Mouse (Mus musculus) spleen, postnatal 10 days (tissue): ENCODE results near the gene Slc41a1.

Source experiments
- DNase-seq, 2 experiments: peaks; one replicate each; pipeline ENCODE4 v3.0.0; 2021 to 2022; ENCODE audit warnings: low spot score in 2 of 2

Slc41a1 gene

DNA sequence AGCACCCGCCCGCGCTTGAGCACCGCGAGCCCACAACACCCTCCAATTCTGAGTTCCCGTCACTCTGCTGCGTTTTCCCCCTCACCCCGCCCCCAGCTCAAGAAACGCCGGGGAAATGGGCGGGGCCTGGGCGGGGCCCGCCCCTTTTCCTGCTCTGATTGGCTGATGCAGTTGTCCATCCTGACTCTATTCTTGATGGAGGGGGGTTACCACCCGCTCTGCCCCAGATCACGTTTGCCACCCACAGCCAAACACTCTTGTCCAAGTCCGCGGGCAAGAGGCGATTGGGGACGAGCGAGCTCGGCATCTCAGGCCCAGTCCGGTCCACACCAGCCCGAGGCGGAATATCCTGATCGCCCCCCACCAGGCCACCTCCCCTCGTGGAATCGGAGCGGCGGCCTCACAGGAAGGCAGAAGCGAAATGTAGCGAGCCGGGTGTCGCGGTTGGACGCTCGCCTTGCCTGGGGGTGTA lies 530 bp downstream of the Slc41a1 start:
- DNase-seq = peak; percentile 84 to 88

DNA sequence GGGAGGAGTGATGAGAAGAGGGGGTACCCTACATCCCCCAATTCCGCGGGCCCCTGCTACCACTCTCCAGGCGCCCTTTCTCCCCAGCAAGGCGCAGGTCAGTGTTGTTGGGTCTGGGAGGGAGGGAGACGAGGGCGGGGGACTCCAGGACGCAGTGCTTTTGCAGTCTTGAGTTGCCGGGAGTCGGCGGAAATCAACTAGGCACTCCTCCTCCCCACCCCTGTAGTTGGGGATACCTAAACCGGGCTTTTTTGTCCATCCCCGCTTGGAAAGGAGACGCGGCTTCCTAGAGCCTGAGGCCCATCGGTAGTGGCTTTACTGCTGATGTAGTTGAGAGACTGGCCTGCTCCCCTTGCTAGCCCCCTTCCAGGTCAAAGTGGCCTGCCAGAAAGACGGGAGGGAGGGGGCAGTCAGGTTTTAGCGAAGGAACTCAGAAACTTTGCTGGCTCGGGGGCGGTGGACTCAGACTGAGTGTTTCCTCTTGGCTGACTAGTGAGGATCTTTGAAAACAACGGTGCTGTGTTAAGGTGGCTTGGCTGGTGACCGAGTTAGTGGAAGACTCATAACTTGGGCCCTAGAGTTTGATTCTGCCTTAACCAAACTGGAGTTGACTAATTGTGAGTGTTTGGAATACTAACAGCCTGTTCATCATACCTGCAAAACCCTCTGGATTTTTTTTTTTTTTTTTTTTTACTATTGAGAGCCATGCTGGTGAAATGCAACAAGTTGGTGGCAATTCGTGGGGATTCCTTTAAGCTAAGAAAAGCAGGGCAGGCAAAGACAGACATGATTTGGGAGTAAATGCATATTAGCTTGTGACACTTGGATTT lies 1.2 kb downstream of the Slc41a1 start:
- peak; percentile 38 to 42 for DNase-seq

DNA sequence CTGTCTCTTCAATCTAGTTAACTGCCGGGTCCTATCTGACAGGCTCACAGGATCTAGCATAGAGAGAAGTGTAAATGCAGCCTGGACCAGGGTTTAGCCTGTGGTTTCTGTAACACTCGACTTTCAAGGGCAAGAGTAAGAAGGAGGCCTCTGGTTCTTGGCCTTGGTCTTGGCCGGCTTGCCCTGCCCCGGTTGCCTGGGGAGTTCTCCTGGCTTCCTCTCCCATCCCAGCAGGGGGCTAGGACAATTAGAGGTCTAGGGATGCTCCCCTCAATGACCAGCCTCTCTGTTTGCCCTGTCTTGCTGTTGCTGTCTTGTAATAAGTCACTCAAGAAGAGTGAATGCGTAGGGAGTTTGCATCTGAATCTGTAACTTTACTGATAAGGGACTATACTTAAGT lies 2.0 kb downstream of the Slc41a1 start:
- no peak for DNase-seq

DNA sequence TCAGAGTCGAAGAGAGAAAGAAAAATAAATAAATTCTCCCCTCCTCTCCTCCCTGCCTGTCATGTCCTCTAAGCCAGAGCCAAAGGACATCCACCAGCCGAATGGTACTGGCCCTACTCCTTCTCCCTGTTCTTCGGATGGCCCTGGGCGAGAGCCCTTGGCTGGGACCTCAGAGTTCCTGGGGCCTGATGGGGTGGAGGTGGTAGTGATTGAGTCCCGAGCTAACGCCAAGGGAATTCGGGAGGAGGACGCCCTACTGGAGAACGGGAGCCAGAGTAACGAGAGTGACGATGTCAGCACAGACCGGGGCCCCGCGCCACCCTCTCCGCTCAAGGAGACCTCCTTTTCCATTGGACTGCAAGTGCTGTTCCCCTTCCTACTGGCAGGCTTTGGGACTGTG lies 3.3 kb downstream of the Slc41a1 start:
- DNase-seq = no peak

DNA sequence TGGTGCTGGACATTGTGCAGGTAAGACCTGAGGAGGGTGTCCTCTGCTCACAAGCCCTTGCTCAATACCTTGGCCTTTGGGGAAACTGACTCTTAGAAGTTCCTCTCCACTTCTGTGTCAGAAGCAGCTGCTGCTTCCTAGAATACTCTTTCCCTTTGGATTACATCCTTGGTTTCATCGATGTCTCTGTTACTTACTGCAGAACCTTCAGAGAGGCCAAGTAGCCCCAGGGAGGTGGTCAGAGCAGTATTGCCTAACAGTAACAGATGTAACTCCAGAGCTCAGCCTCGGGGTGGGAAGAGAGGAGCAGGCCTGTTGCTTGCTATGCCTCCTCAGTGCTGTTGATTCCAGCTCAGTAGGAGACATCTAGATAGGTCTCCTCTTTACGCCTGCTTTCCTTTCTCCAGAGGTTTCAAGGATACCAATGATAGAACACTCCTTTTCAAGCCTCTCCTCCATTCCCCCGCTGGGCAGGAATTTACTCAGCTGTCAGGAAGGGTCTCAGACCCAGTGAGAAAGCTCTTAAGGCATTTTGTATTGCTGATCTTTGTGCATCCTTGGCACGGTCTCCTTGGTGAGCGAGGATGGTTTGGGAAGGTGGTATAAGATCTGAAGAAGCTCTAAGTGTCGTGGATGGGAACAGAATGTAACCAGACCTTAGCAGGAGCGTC lies 3.8 kb downstream of the Slc41a1 start:
- DNase-seq = no peak

DNA sequence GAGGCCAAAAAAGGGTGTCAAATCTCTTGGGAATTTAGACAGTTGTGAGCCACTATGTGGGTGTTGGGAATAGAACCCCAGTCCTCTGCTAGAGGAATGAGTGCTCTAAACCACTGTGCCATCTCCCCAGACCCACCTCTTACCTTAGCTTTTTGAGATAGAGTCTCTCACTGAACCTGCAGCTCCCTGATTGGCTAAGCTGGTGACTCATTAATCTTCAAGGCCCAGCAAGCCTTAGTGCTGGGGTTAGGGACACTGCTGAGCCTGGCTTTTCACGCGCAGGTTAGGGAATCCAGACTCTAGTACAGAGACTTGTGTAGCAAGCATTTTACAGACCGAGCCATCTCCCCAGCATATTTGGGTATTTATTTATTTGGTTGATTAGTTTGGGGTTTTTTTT lies 9.7 kb downstream of the Slc41a1 start:
- no peak for DNase-seq

DNA sequence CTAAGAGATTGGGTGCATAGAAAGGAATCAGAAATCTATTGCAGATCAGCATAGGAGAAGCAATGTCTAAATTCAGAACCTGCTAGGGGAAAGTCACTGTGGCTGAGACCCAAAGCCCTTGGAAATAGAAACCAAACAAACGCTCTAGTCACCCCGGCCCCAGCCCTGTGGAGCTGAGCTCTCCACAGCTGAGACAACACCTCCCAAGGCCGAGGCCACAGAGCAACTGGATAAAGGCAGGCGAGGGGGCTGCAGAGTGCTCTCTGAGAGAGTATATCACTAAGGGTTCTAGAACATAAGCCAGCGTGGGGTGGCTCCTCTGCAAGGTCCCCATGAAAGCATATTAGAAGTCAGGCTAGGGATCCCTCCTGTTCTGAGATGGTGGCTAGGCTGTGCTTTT lies 11.2 kb downstream of the Slc41a1 start:
- no peak for DNase-seq

DNA sequence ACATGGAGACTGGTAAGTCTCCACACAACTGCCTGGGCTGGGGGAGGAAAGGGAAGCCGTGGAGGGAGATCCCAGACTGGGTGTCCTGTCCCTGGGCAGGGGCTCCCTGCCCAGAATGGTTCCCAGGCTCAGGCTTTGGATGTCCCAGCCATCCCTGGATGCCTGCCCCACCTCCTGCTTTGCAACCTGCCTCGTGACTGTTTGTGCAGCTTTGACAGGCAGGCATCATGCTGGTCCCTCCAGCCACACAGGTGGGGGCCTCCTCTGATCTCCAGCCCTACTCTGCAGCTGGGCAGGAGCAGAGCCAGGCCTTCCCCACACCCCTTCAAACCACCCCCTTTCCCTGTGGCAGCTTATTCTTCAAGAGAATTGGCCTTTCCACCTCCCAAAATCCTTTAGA lies 12.0 kb downstream of the Slc41a1 start:
- no peak for DNase-seq

DNA sequence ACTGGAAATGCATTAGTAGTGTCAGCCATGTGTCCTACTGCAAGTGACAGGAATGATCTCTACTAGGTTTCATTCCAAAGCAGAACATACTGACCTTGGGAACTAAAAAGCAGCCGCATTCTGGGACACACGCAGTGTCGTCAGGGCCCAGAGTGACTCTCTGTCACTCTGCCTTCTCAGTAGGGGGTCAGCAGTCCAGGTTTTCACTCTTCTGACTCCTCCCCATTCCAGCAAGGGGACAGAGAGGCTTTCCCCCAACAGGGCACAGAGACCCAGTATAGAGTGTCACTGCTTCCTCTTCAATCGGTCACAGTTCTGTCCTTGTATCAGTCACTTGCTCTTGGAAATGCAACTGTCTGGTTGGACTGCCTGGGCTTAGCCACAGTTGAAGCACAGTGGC lies 14.9 kb downstream of the Slc41a1 start:
- no peak for DNase-seq

DNA sequence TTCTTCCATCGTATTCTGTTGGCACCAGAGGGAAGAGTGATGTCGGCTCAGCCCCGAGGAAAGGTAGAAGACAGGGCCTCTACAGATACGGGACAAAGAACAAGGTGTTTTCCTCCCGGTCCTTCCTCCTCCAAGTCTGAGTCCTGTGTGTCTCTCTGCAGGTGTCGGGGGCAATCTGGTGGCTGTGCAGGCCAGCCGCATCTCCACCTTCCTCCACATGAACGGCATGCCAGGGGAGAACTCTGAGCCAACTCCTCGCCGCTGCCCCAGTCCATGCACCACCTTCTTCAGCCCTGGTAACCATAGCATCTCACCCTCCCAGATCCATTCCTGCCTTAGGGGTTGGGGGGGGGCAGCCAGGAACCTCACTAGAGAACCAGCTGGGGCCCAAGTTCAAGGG lies 16.5 kb downstream of the Slc41a1 start:
- DNase-seq = no peak

DNA sequence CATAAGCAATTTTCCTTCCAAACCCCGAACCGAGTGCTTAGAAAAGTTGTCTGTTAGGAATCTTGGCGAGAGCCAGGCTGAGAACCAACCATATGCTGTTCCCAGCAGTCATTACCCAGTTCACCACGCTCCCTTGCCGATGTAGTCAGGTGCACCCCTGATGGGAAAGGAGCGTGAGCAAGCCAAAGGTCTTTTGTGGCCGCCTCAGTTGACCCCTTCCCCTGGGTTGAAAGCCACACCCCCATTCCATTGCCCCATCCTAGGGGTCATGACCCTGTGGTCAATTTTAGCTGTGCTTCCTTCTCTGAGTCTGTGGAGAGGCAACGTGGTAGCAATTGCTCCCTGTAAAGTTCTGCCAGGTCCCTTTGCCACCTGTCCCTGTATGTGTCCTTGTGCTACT lies 17.6 kb downstream of the Slc41a1 start:
- no peak for DNase-seq

DNA sequence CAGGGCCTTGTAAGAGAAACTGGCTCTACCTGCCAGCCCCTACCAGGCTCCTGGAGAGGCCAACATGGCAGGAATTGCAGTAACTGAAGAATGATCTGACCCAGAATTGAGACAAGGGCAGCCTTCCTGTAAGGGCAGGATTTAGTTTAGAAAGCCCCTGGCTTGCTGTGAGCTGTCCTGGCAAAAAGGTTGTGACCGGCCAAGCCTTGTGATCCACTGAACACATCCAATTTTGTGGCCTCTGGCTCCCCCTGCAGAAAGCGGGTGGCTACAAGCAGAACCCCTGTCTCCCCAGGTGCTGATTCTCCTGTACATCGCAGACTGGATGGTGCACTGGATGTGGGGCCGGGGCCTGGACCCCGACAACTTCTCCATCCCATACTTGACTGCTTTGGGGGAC lies 19.0 kb downstream of the Slc41a1 start:
- DNase-seq = peak in 1 of 2 experiments; percentile 67

DNA sequence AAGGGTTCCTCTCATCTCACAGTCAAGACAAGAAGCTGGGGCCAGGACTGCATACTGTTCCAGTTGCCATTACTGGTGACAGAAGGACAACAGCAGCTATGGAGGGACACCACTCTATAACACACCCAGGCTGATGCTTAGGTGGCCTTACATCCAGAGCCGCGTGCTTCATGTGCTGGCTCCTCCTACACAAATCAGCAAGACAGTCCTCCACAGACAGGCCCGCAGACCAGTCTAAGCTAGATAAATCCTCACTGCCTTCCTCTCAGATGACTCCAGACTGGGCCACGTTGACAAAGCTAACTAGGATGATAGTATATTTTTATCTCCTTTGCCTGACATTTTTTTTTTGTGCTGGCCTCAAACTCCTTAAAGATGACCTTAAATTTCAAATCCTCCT lies 34.5 kb downstream of the Slc41a1 start:
- no peak for DNase-seq

DNA sequence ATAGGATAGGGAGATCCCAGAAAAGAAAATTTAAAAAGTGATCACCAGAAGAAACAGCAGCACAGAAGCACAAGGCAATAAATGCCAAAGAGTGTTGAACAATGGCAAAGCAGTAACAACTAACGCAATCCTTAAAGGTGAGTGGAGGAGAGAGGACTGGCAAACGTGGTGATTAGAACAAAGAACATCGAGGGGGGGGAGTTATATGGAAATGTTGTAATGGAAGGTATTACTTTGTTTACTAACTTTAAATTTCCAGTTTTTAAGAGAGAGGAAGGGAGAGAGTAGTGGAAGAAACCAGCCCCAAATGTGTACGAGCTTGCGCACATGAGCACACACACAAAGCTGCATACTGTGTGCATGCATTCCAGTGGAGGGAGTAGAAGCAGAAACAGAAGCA lies 38.3 kb downstream of the Slc41a1 start:
- DNase-seq = no peak

DNA sequence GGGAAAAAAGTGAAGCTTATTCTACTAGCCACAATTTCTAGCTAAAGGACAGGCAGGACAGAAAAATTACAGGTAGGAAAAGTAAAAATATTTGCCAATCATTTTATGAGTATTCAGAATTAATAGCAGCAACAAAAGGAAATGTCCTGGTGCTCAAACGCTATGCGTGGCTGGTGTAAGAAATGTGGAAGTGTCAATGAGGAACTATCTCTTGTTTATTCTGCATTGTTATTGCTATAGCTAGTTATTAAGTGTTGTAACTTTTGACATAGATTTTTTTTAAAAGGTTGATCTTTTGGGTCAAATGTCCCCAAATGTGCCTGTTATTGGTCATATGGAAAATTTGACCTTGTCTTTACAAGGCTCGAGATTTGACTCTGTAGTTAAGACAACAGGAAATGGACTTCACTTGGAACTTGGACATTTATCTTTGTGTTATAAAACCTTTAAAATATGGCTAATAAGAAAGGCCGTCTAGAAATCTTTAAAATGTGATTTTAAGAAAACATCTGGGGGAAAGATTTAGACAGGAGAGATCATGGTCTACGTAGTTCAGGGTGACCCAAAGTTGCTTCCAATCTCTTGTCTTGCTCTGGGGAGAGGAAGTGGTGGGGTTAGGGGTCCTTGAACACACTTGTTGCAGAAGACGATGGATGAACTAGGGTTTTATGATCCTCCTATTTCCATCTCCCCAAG lies 39.2 kb downstream of the Slc41a1 start:
- no peak for DNase-seq

DNA sequence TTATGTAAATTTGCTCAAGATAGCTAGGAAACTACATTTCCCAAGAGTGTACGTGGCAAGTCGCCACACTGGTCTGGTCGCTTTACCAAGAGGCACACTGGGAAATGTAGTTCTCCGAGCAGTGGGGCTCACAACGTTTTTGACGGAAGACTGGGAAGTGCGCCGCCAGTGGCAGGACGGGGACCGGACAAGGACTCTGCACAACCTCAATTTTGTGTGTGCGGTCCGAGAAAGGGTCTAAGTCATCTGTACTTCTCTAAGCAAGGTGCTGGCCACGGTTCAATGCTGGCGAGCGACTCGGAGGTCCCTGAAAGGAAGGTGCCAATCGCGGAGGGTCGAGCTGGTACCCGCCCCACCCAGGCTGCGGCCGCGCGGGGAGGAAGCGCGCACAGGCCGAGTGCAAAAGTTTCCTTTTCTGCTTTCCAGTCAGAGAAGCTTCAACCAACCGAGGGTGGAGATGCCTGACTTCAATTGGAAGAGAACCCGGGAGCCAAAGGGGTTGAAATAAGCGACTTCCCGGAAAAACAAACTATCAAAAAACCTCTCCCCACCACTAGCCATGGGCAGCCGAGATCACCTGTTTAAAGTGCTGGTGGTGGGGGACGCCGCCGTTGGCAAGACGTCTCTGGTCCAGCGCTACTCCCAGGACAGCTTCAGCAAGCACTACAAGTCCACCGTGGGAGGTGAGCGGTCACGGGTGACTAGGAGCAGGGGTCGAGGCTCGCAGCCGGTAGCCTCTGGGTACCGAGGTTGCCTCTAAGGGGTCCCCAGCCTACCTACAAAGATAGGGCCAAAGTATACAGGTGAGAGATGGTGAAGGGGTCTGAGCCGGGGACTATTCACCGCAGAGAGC lies 40.0 kb downstream of the Slc41a1 start, which contains the start of gene Rab29:
Gene Rab29, plus strand, starts transcription at position 132 of the 853 bp plus-strand sequence.
- peak; percentile 79 to 93 for DNase-seq

DNA sequence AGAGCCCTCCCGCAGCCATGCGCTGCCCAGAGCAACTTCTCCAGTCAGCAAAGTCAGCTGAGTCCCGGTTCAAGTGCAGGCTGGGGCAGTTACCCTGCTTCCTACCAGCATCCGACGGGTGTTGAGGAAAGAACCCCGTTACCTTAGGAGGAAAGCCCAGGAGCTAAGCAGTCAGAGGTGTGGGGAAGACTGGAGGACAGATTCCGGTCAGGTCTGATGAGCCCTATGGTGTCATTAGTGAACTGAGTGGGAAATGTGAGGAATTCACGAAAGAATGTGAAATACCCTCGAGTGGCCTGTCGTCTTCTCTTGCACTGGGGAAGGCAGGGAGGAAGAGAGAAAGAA lies 40.6 kb downstream of the Slc41a1 start:
- peak; percentile 10 to 32 for DNase-seq

DNA sequence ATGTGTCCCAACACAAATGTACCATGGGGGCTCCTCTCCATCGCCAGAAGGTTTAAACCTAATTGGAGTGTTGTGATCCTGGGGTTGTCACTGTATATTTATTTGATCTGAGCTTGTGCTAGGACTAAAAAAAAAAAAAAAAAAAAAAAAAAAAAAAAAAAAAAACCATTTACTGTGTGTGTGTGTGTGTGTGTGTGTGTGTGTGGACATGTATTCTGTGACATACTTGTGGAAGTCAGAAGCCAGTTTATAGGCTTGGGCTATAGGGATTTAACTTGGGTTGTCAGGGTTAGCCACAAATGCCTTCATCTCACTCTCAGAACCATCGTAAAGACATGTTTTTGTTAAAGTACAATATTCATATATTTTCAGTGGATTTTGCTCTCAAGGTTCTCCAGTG lies 42.3 kb downstream of the Slc41a1 start:
- DNase-seq = no peak

DNA sequence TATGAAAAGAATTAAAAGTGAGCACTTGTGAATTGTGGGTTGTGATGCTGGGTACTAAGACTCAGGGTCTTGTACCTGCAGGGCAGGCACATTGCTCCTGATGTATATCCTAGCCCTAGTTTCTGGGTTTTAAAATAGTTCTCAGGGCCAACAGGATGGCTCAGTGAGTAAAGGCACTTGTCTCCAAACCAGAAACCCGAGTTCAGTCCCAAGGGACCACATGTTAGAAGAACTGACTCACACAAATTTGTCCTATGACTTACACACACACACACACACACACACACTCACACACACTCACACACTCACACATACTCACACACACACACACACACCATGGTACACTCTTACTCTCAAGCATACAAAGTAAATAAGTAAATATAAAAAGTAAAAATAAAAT lies 45.6 kb downstream of the Slc41a1 start:
- DNase-seq = no peak

DNA sequence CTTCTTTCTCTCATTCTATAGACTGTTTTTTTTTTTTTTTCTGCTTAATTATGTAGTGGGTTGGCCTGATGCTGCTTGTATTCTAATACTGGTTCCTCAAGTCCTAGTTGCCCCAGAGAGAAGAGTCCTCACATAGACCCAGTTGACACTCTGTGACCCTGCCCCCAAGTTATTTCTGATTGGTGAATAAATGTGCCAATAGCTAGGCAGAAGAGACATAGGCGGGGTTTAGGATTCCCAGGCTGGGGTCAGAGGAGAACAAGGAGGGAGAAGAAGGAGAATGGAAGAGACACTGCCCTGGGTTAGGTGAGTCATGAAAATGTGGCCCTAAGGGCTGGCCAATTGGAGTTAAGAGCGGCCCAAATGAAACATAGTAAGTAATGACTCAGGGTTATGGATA lies 52.5 kb downstream of the Slc41a1 start:
- no peak for DNase-seq

DNA sequence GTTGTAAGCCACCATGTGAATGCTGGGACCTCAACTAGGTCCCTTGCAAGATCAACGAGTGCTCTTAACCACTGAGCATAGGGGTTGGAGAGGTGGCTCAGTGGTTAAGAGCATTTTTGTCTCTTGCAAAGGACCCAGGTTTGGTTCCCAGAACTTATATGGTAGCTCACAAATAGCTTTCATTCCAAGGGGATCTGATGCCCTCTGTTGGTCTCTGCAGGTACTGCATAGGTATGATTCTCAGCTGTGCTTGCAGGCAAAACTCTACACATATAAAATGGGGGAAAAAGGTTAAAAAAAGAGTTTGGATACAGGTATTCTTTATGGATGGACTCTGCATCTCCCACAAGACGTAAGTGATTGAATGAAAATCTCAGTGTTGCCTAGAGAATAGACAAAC lies 55.5 kb downstream of the Slc41a1 start:
- DNase-seq = peak; percentile 36 to 67

DNA sequence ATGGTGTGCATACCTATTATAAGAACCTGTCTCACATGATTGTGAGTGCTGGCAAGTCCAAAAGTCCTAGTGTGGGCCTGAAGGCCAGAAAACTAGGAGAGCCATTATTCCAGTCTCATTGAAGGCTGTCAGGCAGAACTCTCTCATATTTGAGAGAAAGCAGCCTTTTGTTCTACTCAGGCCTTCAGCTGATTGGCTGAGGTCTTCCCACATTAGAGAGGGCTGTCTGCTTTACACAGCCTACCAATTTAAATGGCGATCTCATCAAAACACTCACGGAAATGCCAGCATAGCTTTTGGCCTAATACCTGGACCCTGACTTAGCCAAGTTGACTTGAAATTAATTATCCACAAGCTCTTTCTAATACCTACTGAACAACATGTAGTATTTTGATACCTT lies 58.9 kb downstream of the Slc41a1 start:
- DNase-seq = no peak
